Mouse (Mus musculus) ovary, postnatal 10 days (tissue): ENCODE results near the gene Dlgap4.

Experiments
- DNase-seq: peaks from one replicate; pipeline ENCODE4 v3.0.0; 2022; ENCODE audit warnings: low spot score

The Dlgap4 gene

GRCm38 (mm10) chr2:156717320-156718281 lies 104.1 kb downstream of the Dlgap4 start:
- DNase-seq: no peak

DNA sequence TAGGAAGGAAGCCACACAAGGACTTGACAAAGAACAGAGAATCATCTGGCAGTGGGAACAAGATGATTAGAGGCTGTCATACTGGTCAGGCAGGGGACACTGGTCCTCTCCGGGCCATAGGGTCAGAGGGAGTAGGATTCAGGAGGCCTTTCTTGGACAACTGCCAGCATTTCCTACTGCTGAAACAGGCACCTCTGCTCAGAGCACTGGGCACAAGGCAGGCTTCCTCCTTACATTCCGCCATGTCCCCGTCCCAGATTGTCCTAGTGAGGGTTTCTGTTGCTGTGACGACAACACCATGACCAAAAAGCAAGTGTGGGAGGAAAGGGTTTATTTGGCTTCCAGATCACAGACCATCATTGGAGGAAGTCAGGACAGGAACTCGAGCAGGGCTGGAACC lies 105.3 kb downstream of the Dlgap4 start:
- DNase-seq: no peak

DNA sequence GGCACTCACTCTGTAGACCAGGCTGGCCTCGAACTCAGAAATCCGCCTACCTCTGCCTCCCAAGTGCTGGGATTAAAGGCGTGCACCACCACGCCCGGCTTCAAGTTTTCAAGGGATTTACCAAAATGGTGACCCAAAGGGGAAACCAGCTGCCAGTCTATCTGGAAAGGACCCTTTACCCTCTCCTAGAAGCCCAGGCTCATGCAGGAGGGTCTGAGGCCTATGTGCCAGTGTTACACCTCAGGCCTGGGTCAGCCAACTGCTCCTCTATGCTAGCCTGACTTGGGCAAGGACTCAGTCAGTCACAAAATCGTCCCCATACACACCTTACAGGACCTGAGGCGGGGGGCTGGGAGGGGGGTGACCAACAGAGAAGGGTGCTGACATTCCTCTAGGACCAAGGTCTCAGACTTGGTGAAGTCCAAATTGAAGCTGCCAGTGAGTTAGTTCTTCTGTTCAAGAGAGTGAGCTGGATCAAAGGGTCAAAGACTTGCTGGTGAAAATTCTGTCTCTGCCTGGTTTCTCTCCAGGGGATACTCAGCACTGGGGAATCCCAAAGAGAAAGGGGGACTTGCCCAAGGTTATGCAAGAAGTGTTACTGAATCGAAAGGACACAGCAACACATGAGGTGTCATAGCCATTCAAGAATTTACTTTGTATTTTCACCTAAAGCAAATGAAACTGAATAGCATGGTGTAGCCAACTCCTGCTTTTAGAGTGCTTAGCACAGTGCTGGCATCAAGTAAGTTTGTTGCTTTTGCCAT lies 106.2 kb downstream of the Dlgap4 start:
- no peak for DNase-seq

- no peak for DNase-seq
Observed at GRCm38 (mm10) chr2:156720313-156720674, 106.8 kb downstream of the Dlgap4 start.

GRCm38 (mm10) chr2:156720675-156721553 lies 107.4 kb downstream of the Dlgap4 start:
- peak; percentile 83 for DNase-seq

DNA sequence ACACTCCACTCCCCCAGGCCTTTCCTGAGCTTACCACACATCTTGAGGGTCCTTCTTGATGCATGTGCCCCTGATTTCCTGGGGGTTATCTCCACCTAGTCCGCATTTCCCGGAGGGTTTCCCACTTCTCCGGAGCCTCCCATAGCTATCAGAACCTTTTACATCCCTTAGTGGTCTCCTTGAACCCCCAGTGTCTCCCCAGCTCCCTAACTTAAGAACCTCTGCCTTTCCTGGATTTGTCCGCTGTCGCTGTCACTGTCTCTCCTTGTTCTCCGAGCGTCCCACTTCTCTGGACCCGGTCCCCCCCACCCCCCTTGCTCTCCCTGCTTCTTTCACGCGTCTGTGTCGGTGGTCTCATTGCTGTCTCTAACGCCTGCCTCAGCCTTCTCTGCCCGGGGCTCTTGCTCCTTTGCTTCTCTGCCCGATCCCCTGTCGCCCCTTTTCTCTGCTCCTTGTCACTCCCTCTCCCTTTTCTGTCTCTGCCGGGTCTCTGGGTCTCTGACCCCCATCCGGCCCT lies 108.1 kb downstream of the Dlgap4 start:
- no peak for DNase-seq

- DNase-seq: no peak
Observed at GRCm38 (mm10) chr2:156722071-156722575, 108.6 kb downstream of the Dlgap4 start.

GRCm38 (mm10) chr2:156722752-156723151 lies 109.2 kb downstream of the Dlgap4 start:
- no peak for DNase-seq

- DNase-seq: no peak
Observed at GRCm38 (mm10) chr2:156723899-156724523, 110.5 kb downstream of the Dlgap4 start.

DNA sequence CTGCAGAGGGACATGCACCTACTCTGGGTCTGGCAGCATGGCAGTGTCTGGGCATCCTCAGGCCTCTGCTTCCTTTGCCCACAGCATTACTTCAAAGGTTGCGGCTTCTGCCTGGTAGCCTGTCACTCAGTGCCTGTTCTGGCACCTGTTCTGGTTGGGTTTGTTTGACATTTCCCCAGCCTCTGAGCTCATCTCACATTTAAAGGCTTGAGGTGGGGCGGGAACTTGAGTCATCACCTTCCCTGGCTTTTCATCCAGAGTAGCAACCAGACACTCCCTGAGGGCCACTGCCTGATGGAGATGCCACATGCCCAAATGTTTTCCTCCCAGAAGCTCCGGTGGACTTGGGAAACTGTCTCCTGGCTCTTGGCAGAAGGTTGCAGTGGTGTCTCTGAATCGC lies 111.4 kb downstream of the Dlgap4 start:
- no peak for DNase-seq

DNA sequence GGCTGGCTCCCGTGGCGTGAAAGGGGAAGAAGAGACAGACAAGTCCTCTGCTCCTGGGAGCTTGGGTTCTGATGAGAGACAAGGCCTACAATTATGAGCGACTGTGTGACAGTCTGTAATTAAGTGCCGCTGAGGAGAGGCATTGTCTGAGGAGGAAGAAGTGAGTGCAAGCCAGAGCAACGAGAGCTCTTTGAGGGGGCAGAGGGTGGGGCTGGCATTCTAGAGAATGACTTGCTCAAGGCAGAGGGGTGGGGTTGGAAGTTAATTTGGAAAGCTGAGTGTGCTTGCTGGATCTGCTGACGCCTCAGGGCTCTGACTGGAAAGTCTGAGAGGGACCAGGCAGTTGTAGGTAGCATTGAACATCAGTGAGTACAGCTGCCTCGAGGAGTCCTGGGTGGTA lies 112.8 kb downstream of the Dlgap4 start:
- no peak for DNase-seq

GRCm38 (mm10) chr2:156726878-156727277 lies 113.4 kb downstream of the Dlgap4 start:
- DNase-seq: no peak

- DNase-seq: no peak
Observed at GRCm38 (mm10) chr2:156729537-156730469, 116.3 kb downstream of the Dlgap4 start.

DNA sequence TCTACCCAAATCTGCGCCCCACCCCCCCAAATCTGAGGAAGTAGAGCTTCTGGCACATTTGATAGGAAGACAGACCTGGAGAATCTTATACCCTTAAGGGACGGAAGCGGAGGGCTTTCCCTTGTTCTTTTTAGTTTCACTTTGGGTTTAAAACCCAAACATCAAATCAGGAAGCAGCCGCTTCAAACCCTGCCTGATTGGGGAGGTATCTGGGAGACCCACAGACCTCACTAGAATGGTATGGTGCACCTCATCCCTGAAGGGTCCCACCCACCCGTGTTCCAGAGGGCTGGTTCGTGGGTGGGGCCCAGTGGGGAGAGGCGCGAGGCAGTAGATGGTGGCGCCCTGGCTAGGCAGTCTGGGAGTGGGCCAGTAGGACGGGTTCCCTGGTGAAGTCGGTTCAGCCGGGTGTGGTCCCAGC lies 117.0 kb downstream of the Dlgap4 start:
- DNase-seq: no peak

GRCm38 (mm10) chr2:156731592-156731991 lies 118.1 kb downstream of the Dlgap4 start:
- DNase-seq: no peak

DNA sequence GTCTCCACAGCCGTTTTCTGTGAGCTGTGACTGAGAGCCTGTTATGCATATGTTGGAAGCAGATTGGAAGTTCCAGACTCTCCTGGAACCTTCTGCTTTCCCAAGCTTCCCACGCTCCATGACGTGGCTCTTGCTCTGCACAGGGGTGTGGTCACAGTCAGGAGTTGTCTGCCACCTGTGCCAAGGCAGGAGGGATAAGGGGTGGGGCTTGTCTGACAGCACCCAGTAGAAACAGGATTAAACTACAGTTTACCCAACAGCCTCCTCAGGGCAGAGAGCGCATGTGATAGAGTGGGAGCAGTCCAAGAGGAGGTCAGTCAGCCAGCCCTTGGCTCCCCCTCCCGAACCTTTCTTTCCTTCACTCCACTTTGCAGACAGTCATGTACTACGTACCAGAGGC lies 118.6 kb downstream of the Dlgap4 start:
- DNase-seq: no peak

- no peak for DNase-seq
Observed at GRCm38 (mm10) chr2:156735761-156736335, 122.3 kb downstream of the Dlgap4 start.

DNA sequence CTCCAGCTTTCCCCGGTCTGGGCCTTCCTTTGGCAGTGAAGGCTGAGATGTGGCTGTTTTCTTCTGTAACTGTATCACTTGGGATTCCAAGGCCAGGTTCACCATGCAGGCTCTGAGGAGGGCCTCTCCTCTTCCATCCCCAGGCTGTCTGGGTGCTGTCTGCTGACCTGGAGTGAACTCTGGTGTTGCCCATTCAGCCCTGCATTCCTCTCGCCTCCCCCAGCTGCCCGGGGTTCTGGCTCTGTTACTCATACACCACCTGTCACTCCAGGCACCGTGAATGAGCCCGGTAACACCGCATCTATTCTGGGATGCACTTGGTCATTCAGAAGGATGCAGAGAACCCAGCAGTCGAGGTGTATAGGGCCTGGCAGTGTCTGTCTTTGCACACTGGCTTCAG lies 123.3 kb downstream of the Dlgap4 start:
- DNase-seq: no peak

- no peak for DNase-seq
Observed at GRCm38 (mm10) chr2:156737976-156738375, 124.5 kb downstream of the Dlgap4 start.

GRCm38 (mm10) chr2:156741265-156741664 lies 127.8 kb downstream of the Dlgap4 start:
- no peak for DNase-seq
